Mouse (Mus musculus) heart, embryonic 13.5 days (tissue): ENCODE data around the gene Olfr809. TPM values are rescaled to one million over a fixed set of nuclear protein-coding genes. Genes with fewer than 3 reads are reported as not detected.

Experiments
- ATAC-seq: fragments of 200-750 bp; cut with Nextera tagmentation; 2 replicates; pipeline ENCODE4 v1.8.0; 2017; ENCODE audit warnings: moderate TSS enrichment; ENCODE audit not compliant: insufficient number of reproducible peaks, low FRiP score, low TSS enrichment; ENCODE audit errors: extremely low read depth
- H3K27ac ChIP-seq: fragments of 300-500 bp; sonication (generic); replicated peaks from 2 replicates; pipeline ENCODE4 v1.5.1; 2015; ENCODE audit warnings: moderate library complexity, mild to moderate bottlenecking, inconsistent platforms
- H3K27me3 ChIP-seq: fragments of 300-500 bp; sonication (generic); replicated peaks from 2 replicates; pipeline ENCODE4 v1.6.1; 2015; ENCODE audit warnings: mild to moderate bottlenecking, inconsistent platforms
- H3K36me3 ChIP-seq: fragments of 300-500 bp; sonication (generic); 2 replicates; pipeline ENCODE4 v1.6.1; 2015; ENCODE audit warnings: mild to moderate bottlenecking, inconsistent platforms
- H3K4me1 ChIP-seq: fragments of 300-500 bp; sonication (generic); 2 replicates; pipeline ENCODE4 v1.6.1; 2015; ENCODE audit warnings: inconsistent platforms
- H3K4me2 ChIP-seq: fragments of 300-500 bp; sonication (generic); 2 replicates; pipeline ENCODE4 v1.6.1; 2015; ENCODE audit warnings: inconsistent platforms, mild to moderate bottlenecking, moderate library complexity
- H3K4me3 ChIP-seq: fragments of 300-500 bp; sonication (generic); 2 replicates; pipeline ENCODE4 v1.5.1; 2015; ENCODE audit warnings: moderate library complexity, mild to moderate bottlenecking, inconsistent platforms
- H3K9ac ChIP-seq: fragments of 300-500 bp; sonication (generic); 2 replicates; pipeline ENCODE4 v1.6.1; 2015; ENCODE audit warnings: inconsistent platforms, mild to moderate bottlenecking, moderate library complexity
- H3K9me3 ChIP-seq: fragments of 300-500 bp; sonication (generic); 2 replicates; pipeline ENCODE4 v1.6.1; 2016; ENCODE audit warnings: inconsistent platforms
- WGBS: fragments of 180-500 bp; shearing (Covaris S2); methylation state at CpG from one replicate; pipeline ENCODE4 v1.1.7; 2015; ENCODE audit warnings: mixed read lengths; 5-methylcytosine and 5-hydroxymethylcytosine counted together
- microRNA-seq: library from miRNA; unstranded; fragments of <30 nt; microRNA quantifications from one replicate; pipeline ENCODE4, GENCODE M21; 2016
- polyA plus RNA-seq: library from polyadenylated mRNA; unstranded; fragments of >200 nt; fragmentation: Nextera tagmentation; extraction: Ambion mirVana; gene quantifications from 2 replicates; pipeline ENCODE4 v1.2.1, GENCODE M21; 2015

The Olfr809 gene
- polyA plus RNA-seq: not detected in 2 replicates

- Histone ChIP-seq H3K9me3 (no peaks in the 10 kb centered on the region), H3K9ac (no peak within 1 kb of the TSS), H3K4me1 (no peaks in the 10 kb centered on the region), H3K4me3 (no peak within 1 kb of the TSS), H3K36me3 (no peaks in the 10 kb centered on the region), H3K27me3 (no peaks in the 10 kb centered on the region), H3K4me2 (no peak within 1 kb of the TSS), H3K27ac (no peak within 1 kb of the TSS)
- ATAC-seq: no peak
These were observed at the start of gene Olfr809 for GRCm38 (mm10) chr10:129774338-129774737. TSS of gene Olfr809 (plus strand) at chr10:129774638.

GRCm38 (mm10) chr10:129729275-129729674 is 45.2 kb upstream of the Olfr809 start, which contains the start of gene Olfr805:
TSS of gene Olfr805 (minus strand) at chr10:129729375.
- WGBS: 91% methylated on average over 2 of the region's 2 CpGs
- H3K9ac ChIP-seq: no peak within 1 kb of the TSS
- H3K27me3 ChIP-seq: no peaks in the 10 kb centered on the region
- H3K27ac ChIP-seq: no peak within 1 kb of the TSS
- no peaks in the 10 kb centered on the region for H3K36me3 ChIP-seq
- no peaks in the 10 kb centered on the region; the same call in 1 of the 2 replicates for H3K9me3 ChIP-seq
- no peak within 1 kb of the TSS for H3K4me3 ChIP-seq
- no peaks in the 10 kb centered on the region for H3K4me1 ChIP-seq
- H3K4me2 ChIP-seq: no peak within 1 kb of the TSS
- ATAC-seq: no peak

GRCm38 (mm10) chr10:129741821-129742220 is 32.6 kb upstream of the Olfr809 start, which contains the start of gene Olfr806:
TSS of gene Olfr806 (minus strand) at chr10:129741921.
- Histone ChIP-seq H3K27me3 (no peaks in the 10 kb centered on the region), H3K36me3 (no peaks in the 10 kb centered on the region), H3K4me3 (no peak within 1 kb of the TSS), H3K27ac (no peak within 1 kb of the TSS), H3K4me2 (no peak within 1 kb of the TSS), H3K4me1 (no peaks in the 10 kb centered on the region), H3K9me3 (no peaks in the 10 kb centered on the region), H3K9ac (no peak within 1 kb of the TSS)
- ATAC-seq: no peak

GRCm38 (mm10) chr10:129757693-129758092 is 16.7 kb upstream of the Olfr809 start, which contains the start of gene Olfr807:
TSS of gene Olfr807 (minus strand) at chr10:129757793.
- Histone ChIP-seq H3K9me3 (no peaks in the 10 kb centered on the region), H3K4me1 (no peaks in the 10 kb centered on the region)
- WGBS: 72% methylated on average over 1 of the region's 1 CpGs

GRCm38 (mm10) chr10:129765182-129765581 is 9.3 kb upstream of the Olfr809 start, which contains the start of gene Olfr808:
TSS of gene Olfr808 (plus strand) at chr10:129765482.
- H3K9me3 ChIP-seq: no peaks in the 10 kb centered on the region
- no peak within 1 kb of the TSS for H3K4me2 ChIP-seq
- H3K36me3 ChIP-seq: no peaks in the 10 kb centered on the region
- WGBS: 74% methylated on average over 1 of the region's 1 CpGs
- no peak for ATAC-seq
- H3K9ac ChIP-seq: no peak within 1 kb of the TSS
- no peaks in the 10 kb centered on the region for H3K27me3 ChIP-seq
- no peaks in the 10 kb centered on the region for H3K4me1 ChIP-seq
- no peak within 1 kb of the TSS for H3K27ac ChIP-seq
- no peak within 1 kb of the TSS for H3K4me3 ChIP-seq

More at GRCm38 (mm10) chr10:129757693-129758092, 16.7 kb upstream of the Olfr809 start, which contains the start of gene Olfr807:
- no peaks in the 10 kb centered on the region for H3K27me3 ChIP-seq
- H3K4me3 ChIP-seq: no peak within 1 kb of the TSS
- no peak within 1 kb of the TSS for H3K4me2 ChIP-seq
- H3K9ac ChIP-seq: no peak within 1 kb of the TSS
- no peak for ATAC-seq
- H3K36me3 ChIP-seq: no peaks in the 10 kb centered on the region
- no peak within 1 kb of the TSS for H3K27ac ChIP-seq

GRCm38 (mm10) chr10:129778123-129778522 is 3.7 kb downstream of the Olfr809 start:
- H3K27me3 ChIP-seq: no peaks in the 10 kb centered on the region
- no peak overlapping the region for H3K4me2 ChIP-seq
- ATAC-seq: no peak
- H3K4me1 ChIP-seq: no peaks in the 10 kb centered on the region
- no peaks in the 10 kb centered on the region for H3K9me3 ChIP-seq
- no peak overlapping the region for H3K9ac ChIP-seq
- no peaks in the 10 kb centered on the region for H3K36me3 ChIP-seq
- H3K27ac ChIP-seq: no peak overlapping the region
- no peak overlapping the region for H3K4me3 ChIP-seq

GRCm38 (mm10) chr10:129794817-129795216 is 20.4 kb downstream of the Olfr809 start, which contains the start of gene Olfr810:
TSS of gene Olfr810 (minus strand) at chr10:129794917.
- no peak for ATAC-seq
- Histone ChIP-seq H3K4me1 (no peaks in the 10 kb centered on the region), H3K9ac (no peak within 1 kb of the TSS), H3K27ac (no peak within 1 kb of the TSS), H3K36me3 (no peaks in the 10 kb centered on the region), H3K4me3 (no peak within 1 kb of the TSS), H3K4me2 (no peak within 1 kb of the TSS), H3K9me3 (no peaks in the 10 kb centered on the region), H3K27me3 (no peaks in the 10 kb centered on the region)

GRCm38 (mm10) chr10:129804296-129804695 is 29.9 kb downstream of the Olfr809 start, which contains the start of gene Olfr811:
TSS of gene Olfr811 (minus strand) at chr10:129804396.
- ATAC-seq: no peak
- no peak within 1 kb of the TSS for H3K27ac ChIP-seq
- H3K4me3 ChIP-seq: no peak within 1 kb of the TSS
- H3K27me3 ChIP-seq: no peaks in the 10 kb centered on the region
- no peak within 1 kb of the TSS for H3K9ac ChIP-seq
- 69% methylated on average over 4 of the region's 4 CpGs for WGBS
- H3K4me1 ChIP-seq: no peaks in the 10 kb centered on the region
- no peaks in the 10 kb centered on the region for H3K9me3 ChIP-seq
- no peaks in the 10 kb centered on the region for H3K36me3 ChIP-seq
- H3K4me2 ChIP-seq: no peak within 1 kb of the TSS

Small RNA genes lying within 50 kb of the gene (microRNA-seq; reads per million reads assigned to microRNA genes)
- gene Gm24485: not detected

Other genes with a start within 250 kb of the Olfr809 start
- gene Olfr792, start 235.5 kb upstream of the Olfr809 start, polyA plus RNA-seq: not detected in 2 replicates
- not detected in 2 replicates for gene Olfr794, start 207.0 kb upstream of the Olfr809 start, polyA plus RNA-seq
- not detected in 2 replicates for gene Olfr796, start 162.1 kb upstream of the Olfr809 start, polyA plus RNA-seq
- gene Olfr798, start 146.7 kb upstream of the Olfr809 start, polyA plus RNA-seq: not detected in 2 replicates
- gene Olfr799, start 137.2 kb upstream of the Olfr809 start, polyA plus RNA-seq: not detected in 2 replicates
- not detected in 2 replicates for gene Olfr800, start 116.9 kb upstream of the Olfr809 start, polyA plus RNA-seq
- gene Olfr801, start 100.8 kb upstream of the Olfr809 start, polyA plus RNA-seq: not detected in 2 replicates
- gene Olfr802, start 86.5 kb upstream of the Olfr809 start, polyA plus RNA-seq: not detected in 2 replicates
- gene Olfr803, start 80.4 kb upstream of the Olfr809 start, polyA plus RNA-seq: not detected in 2 replicates
- not detected in 2 replicates for gene Olfr804, start 71.4 kb upstream of the Olfr809 start, polyA plus RNA-seq
- not detected in 2 replicates for gene Olfr805, start 45.3 kb upstream of the Olfr809 start, polyA plus RNA-seq
- gene Olfr806, start 32.7 kb upstream of the Olfr809 start, polyA plus RNA-seq: not detected in 2 replicates
- gene Olfr807, start 16.8 kb upstream of the Olfr809 start, polyA plus RNA-seq: not detected in 2 replicates
- not detected in 2 replicates for gene Olfr808, start 9.2 kb upstream of the Olfr809 start, polyA plus RNA-seq
- not detected in 2 replicates for gene Olfr810, start 20.3 kb downstream of the Olfr809 start, polyA plus RNA-seq
- not detected in 2 replicates for gene Olfr811, start 29.8 kb downstream of the Olfr809 start, polyA plus RNA-seq
- not detected in 2 replicates for gene Olfr812, start 71.5 kb downstream of the Olfr809 start, polyA plus RNA-seq
- gene Olfr813, start 80.7 kb downstream of the Olfr809 start, polyA plus RNA-seq: not detected in 2 replicates
- gene Olfr814, start 105.2 kb downstream of the Olfr809 start, polyA plus RNA-seq: not detected in 2 replicates
- not detected in 2 replicates for gene Olfr815, start 131.2 kb downstream of the Olfr809 start, polyA plus RNA-seq
- gene Olfr816, start 141.0 kb downstream of the Olfr809 start, polyA plus RNA-seq: not detected in 2 replicates
- not detected in 2 replicates for gene Olfr818, start 174.5 kb downstream of the Olfr809 start, polyA plus RNA-seq
- gene Olfr819, start 192.6 kb downstream of the Olfr809 start, polyA plus RNA-seq: not detected in 2 replicates
- not detected in 2 replicates for gene Olfr247, start 201.5 kb downstream of the Olfr809 start, polyA plus RNA-seq
- gene Gm10310, start 210.4 kb downstream of the Olfr809 start, polyA plus RNA-seq: not detected in 2 replicates
- gene Olfr820, start 238.0 kb downstream of the Olfr809 start, polyA plus RNA-seq: not detected in 2 replicates